Mouse (Mus musculus): Measurements from ENCODE around the gene 1700102P08Rik. TPM values are rescaled to one million over a fixed set of nuclear protein-coding genes. Genes with fewer than 3 reads are reported as not detected.
A peak's percentile ranks its signal among the peaks of the same experiment; 100 is the strongest.

1700102P08Rik gene
- total and polyA plus RNA-seq, 3 experiments, result 0.92 to 1.0 TPM; not detected in 1

- Histone ChIP-seq H3K9ac (ENCODE audit: control insufficient read depth, low read depth, low read length, poor library complexity, severe bottlenecking) (no peak overlapping the region), H3K27me3 (ENCODE audit: control insufficient read depth in 1 of 2, insufficient read depth in 2 of 2, low read length in 2 of 2) (no peaks in the 10 kb centered on the region), H3K79me2 (ENCODE audit: control insufficient read depth, insufficient read depth, low read length, poor library complexity) (0 out of 2 replicates have a peak, but pooled peaks cover under 1% of the 10 kb centered on the region), H3K36me3 (ENCODE audit: control insufficient read depth in 1 of 2, insufficient read depth in 2 of 2, low read length in 2 of 2) (peaks cover 0 to 6% of the 10 kb centered on the region in 2 experiments; a peak in 2 of 4 replicates), H3K4me1 (ENCODE audit: control insufficient read depth in 1 of 2, insufficient read depth in 2 of 2, low read length in 2 of 2) (peaks cover 5 to 15% of the 10 kb centered on the region in 2 experiments), H3K4me3 (ENCODE audit: control insufficient read depth in 1 of 2, insufficient read depth in 1 of 2, low read depth in 2 of 2, low read length in 2 of 2) (no peak overlapping the region), H3K27ac (ENCODE audit: control insufficient read depth, low read depth, low read length) (no peak overlapping the region), H3K9me3 (replicated peaks; ENCODE audit: insufficient read depth, low read length) (no peaks in the 10 kb centered on the region)
- DNase-seq (ENCODE audit: low read depth, low spot score), result no peak
- TF ChIP-seq JUND (IDR thresholded peaks at IDR 0.05; ENCODE audit: low read depth, low read length) (no peak), MAX (IDR thresholded peaks at IDR 0.05; ENCODE audit: low read length) (no peak), MEF2A (IDR thresholded peaks at IDR 0.05; ENCODE audit: extremely low read depth, insufficient replicate concordance, low read depth, low read length, poor library complexity, severe bottlenecking) (no peak), POLR2AphosphoS5 (IDR thresholded peaks at IDR 0.05; ENCODE audit: borderline replicate concordance, low read depth, low read length) (no peak), MYB (IDR thresholded peaks at IDR 0.05; ENCODE audit: low read depth, low read length) (no peak), GABPA (IDR thresholded peaks at IDR 0.05; ENCODE audit: low read depth, low read length) (no peak), RCOR1 (IDR thresholded peaks at IDR 0.05; ENCODE audit: low read depth, low read length) (no peak), CHD1 (IDR thresholded peaks at IDR 0.05; ENCODE audit: low read depth, low read length) (no peak), ELF1 (IDR thresholded peaks at IDR 0.05; ENCODE audit: low read depth, low read length) (no peak), POLR2AphosphoS2 (IDR thresholded peaks at IDR 0.05; ENCODE audit: low read length) (no peak), ETS1 (IDR thresholded peaks at IDR 0.05; ENCODE audit: low read depth, low read length) (no peak), RAD21 (IDR thresholded peaks at IDR 0.05; ENCODE audit: low read depth, low read length) (no peak), KAT2A (conservative IDR thresholded peaks at IDR 0.05; ENCODE audit: low read depth, low read length) (no peak), ZMIZ1 (IDR thresholded peaks at IDR 0.05; ENCODE audit: low read depth, low read length) (no peak)
These were observed 52.5 kb downstream of the 1700102P08Rik start for GRCm38 (mm10) chr9:108445125-108445524.

GRCm38 (mm10) chr9:108449860-108450259 lies 57.3 kb downstream of the 1700102P08Rik start:
- Histone ChIP-seq H3K27ac (ENCODE audit: control insufficient read depth, low read depth, low read length) (peak overlapping the region; percentile 5; the same call in 1 of the 2 replicates), H3K4me3 (ENCODE audit: control insufficient read depth in 1 of 2, insufficient read depth in 1 of 2, low read depth in 2 of 2, low read length in 2 of 2) (peak overlapping the region; percentile 69 to 80; a peak in 1 of 4 replicates), H3K9me3 (replicated peaks; ENCODE audit: insufficient read depth, low read length) (no peaks in the 10 kb centered on the region), H3K79me2 (ENCODE audit: control insufficient read depth, insufficient read depth, low read length, poor library complexity) (peaks cover 5% of the 10 kb centered on the region), H3K9ac (ENCODE audit: control insufficient read depth, low read depth, low read length, poor library complexity, severe bottlenecking) (peak overlapping the region; percentile 0; the same call in 1 of the 2 replicates), H3K27me3 (ENCODE audit: control insufficient read depth in 1 of 2, insufficient read depth in 2 of 2, low read length in 2 of 2) (no peaks in the 10 kb centered on the region), H3K36me3 (ENCODE audit: control insufficient read depth in 1 of 2, insufficient read depth in 2 of 2, low read length in 2 of 2) (peaks cover 0 to 20% of the 10 kb centered on the region in 2 experiments; a peak in 2 of 4 replicates), H3K4me1 (ENCODE audit: control insufficient read depth in 1 of 2, insufficient read depth in 2 of 2, low read length in 2 of 2) (peaks cover 20 to 45% of the 10 kb centered on the region in 2 experiments)
- peak; percentile 38 for DNase-seq (ENCODE audit: low read depth, low spot score)
- TF ChIP-seq CHD1 (IDR thresholded peaks at IDR 0.05; ENCODE audit: low read depth, low read length) (no peak), ZC3H11A (IDR thresholded peaks at IDR 0.05; ENCODE audit: low read depth, low read length) (no peak), MAFK (IDR thresholded peaks at IDR 0.05; ENCODE audit: borderline replicate concordance, low read depth, low read length) (no peak)
